Mouse (Mus musculus) adrenal gland, adult 2 months (tissue): ENCODE data around the gene Gm8994. TPM values are rescaled to one million over a fixed set of nuclear protein-coding genes. Genes with fewer than 3 reads are reported as not detected.
"Not testable (repeated sequence)": the region's sequence is repeated elsewhere in the genome, so short reads cannot be mapped to it uniquely, and the experiment has no call there.

Experiments
- DNase-seq: peaks from one replicate; pipeline ENCODE4 v3.0.0; 2021
- long read RNA-seq: library from polyadenylated mRNA; stranded (forward); transcript quantifications from one replicate; pipeline ENCODE4 v2.0.0, GENCODE M21; 2021
- polyA plus RNA-seq: library from polyadenylated mRNA; depleted of rRNA; stranded (reverse); fragments of >200 nt; gene quantifications from 2 replicates; pipeline ENCODE4 v1.2.3, GENCODE M21; 2012; rRNA removed
- total RNA-seq, 2 experiments: library from RNA; stranded (reverse); gene quantifications; 2 replicates each; pipeline ENCODE4 v1.2.3; 2021

The Gm8994 gene
- total RNA-seq (not detected), polyA plus RNA-seq (not detected in 2 replicates)
- long read RNA-seq = 0 reads

GRCm38 (mm10) chr6:136327239-136327638, at the start of gene Gm8994:
TSS of gene Gm8994 (plus strand) at chr6:136327539.
- DNase-seq = not testable (repeated sequence)

GRCm38 (mm10) chr6:136277685-136278084, 49.7 kb upstream of the Gm8994 start:
- no peak for DNase-seq

- no peak for DNase-seq
These were observed 42.8 kb upstream of the Gm8994 start for GRCm38 (mm10) chr6:136284565-136284964.

- DNase-seq = no peak
These were observed 41.2 kb upstream of the Gm8994 start for GRCm38 (mm10) chr6:136286180-136286579.

GRCm38 (mm10) chr6:136286589-136286988, 40.8 kb upstream of the Gm8994 start:
- no peak for DNase-seq

GRCm38 (mm10) chr6:136291424-136291823, 35.9 kb upstream of the Gm8994 start:
- DNase-seq = no peak

- no peak for DNase-seq
These were observed 35.2 kb upstream of the Gm8994 start for GRCm38 (mm10) chr6:136291951-136292714.

- no peak for DNase-seq
These were observed 33.6 kb upstream of the Gm8994 start for GRCm38 (mm10) chr6:136293700-136294099.

- DNase-seq = peak; percentile 57
These were observed 31.5 kb upstream of the Gm8994 start for GRCm38 (mm10) chr6:136295821-136296220.

GRCm38 (mm10) chr6:136296251-136296650, 31.1 kb upstream of the Gm8994 start:
- DNase-seq = peak; percentile 34

- DNase-seq = no peak
These were observed 23.8 kb upstream of the Gm8994 start for GRCm38 (mm10) chr6:136303514-136303913.

GRCm38 (mm10) chr6:136304369-136304988, 22.9 kb upstream of the Gm8994 start:
- no peak for DNase-seq

GRCm38 (mm10) chr6:136309487-136309886, 17.9 kb upstream of the Gm8994 start:
- peak; percentile 6 for DNase-seq

GRCm38 (mm10) chr6:136328416-136328815, 1.1 kb downstream of the Gm8994 start:
- DNase-seq = not testable (repeated sequence)

GRCm38 (mm10) chr6:136340669-136341068, 13.3 kb downstream of the Gm8994 start:
- DNase-seq = no peak

GRCm38 (mm10) chr6:136341093-136341492, 13.8 kb downstream of the Gm8994 start:
- no peak for DNase-seq

GRCm38 (mm10) chr6:136343868-136344267, 16.5 kb downstream of the Gm8994 start:
- no peak for DNase-seq

GRCm38 (mm10) chr6:136345034-136345433, 17.7 kb downstream of the Gm8994 start:
- no peak for DNase-seq

GRCm38 (mm10) chr6:136345641-136346040, 18.3 kb downstream of the Gm8994 start:
- DNase-seq = no peak

- no peak for DNase-seq
These were observed 19.7 kb downstream of the Gm8994 start for GRCm38 (mm10) chr6:136347053-136347452.

GRCm38 (mm10) chr6:136347631-136348030, 20.3 kb downstream of the Gm8994 start:
- DNase-seq = no peak

GRCm38 (mm10) chr6:136353399-136354184, 26.3 kb downstream of the Gm8994 start:
- DNase-seq = peak; percentile 61

GRCm38 (mm10) chr6:136358471-136358870, 31.1 kb downstream of the Gm8994 start:
- DNase-seq = no peak
